Mouse (Mus musculus) midbrain, embryonic 16.5 days (tissue): ENCODE measurements around the gene Cab39. TPM values are rescaled to one million over a fixed set of nuclear protein-coding genes. Genes with fewer than 3 reads are reported as not detected.

Experiments used
- ATAC-seq: fragments of 200-750 bp; cut with Nextera tagmentation; 2 replicates; pipeline ENCODE4 v1.8.0; 2017; ENCODE audit warnings: moderate TSS enrichment
- H3K27ac ChIP-seq: fragments of 300-500 bp; sonication (generic); 2 replicates; pipeline ENCODE4 v1.5.1; 2014; ENCODE audit warnings: mild to moderate bottlenecking, low read length, mixed read lengths
- H3K27me3 ChIP-seq: fragments of 300-500 bp; sonication (generic); 2 replicates; pipeline ENCODE4 v1.6.1; 2014; ENCODE audit warnings: low read depth, low read length, mixed read lengths; ENCODE audit not compliant: control insufficient read depth, insufficient read depth
- H3K36me3 ChIP-seq: fragments of 300-500 bp; sonication (generic); 2 replicates; pipeline ENCODE4 v1.6.1; 2014; ENCODE audit warnings: mild to moderate bottlenecking, low read length, moderate library complexity, mixed read lengths; ENCODE audit not compliant: control insufficient read depth, insufficient read depth
- H3K4me1 ChIP-seq: fragments of 300-500 bp; sonication (generic); 2 replicates; pipeline ENCODE4 v1.6.1; 2014; ENCODE audit warnings: mild to moderate bottlenecking, low read length, mixed read lengths; ENCODE audit not compliant: control insufficient read depth, insufficient read depth
- H3K4me2 ChIP-seq: fragments of 300-500 bp; sonication (generic); 2 replicates; pipeline ENCODE4 v1.6.1; 2014; ENCODE audit warnings: mild to moderate bottlenecking, low read length, mixed read lengths
- H3K4me3 ChIP-seq: fragments of 300-500 bp; sonication (generic); 2 replicates; pipeline ENCODE4 v1.5.1; 2014; ENCODE audit warnings: low read depth, mild to moderate bottlenecking, low read length, moderate library complexity, mixed read lengths
- H3K9ac ChIP-seq: fragments of 300-500 bp; sonication (generic); 2 replicates; pipeline ENCODE4 v1.6.1; 2014; ENCODE audit warnings: low read depth, low read length, mixed read lengths
- H3K9me3 ChIP-seq: fragments of 300-500 bp; sonication (generic); replicated peaks from 2 replicates; pipeline ENCODE4 v1.6.1; 2014; ENCODE audit warnings: mild to moderate bottlenecking, low read length, mixed read lengths; ENCODE audit not compliant: control insufficient read depth, poor library complexity, severe bottlenecking
- WGBS: fragments of 180-500 bp; shearing (Covaris S2); extraction: QIAGEN DNeasy Blood & Tissue Kit; methylation state at CpG from one replicate; pipeline ENCODE4 v1.1.7; 2014; 5-methylcytosine and 5-hydroxymethylcytosine counted together
- polyA plus RNA-seq: library from polyadenylated mRNA; unstranded; fragments of >200 nt; fragmentation: Nextera tagmentation; extraction: Ambion mirVana; gene quantifications from 2 replicates; pipeline ENCODE4 v1.2.1, GENCODE M21; 2015

Cab39 gene
- polyA plus RNA-seq, 1 experiment from 2014 or later: 49.4 TPM

GRCm38 (mm10) chr1:85827166-85827565, 33.9 kb downstream of the Cab39 start:
- Histone ChIP-seq H3K27me3 (no peaks in the 10 kb centered on the region), H3K9me3 (no peaks in the 10 kb centered on the region), H3K4me2 (no peak overlapping the region), H3K36me3 (0 out of 2 replicates have a peak, but pooled peaks cover 2% of the 10 kb centered on the region), H3K27ac (no peak overlapping the region), H3K4me1 (no peaks in the 10 kb centered on the region), H3K9ac (no peak overlapping the region), H3K4me3 (no peak overlapping the region)
- no peak for ATAC-seq
- whole genome bisulfite sequencing: 91% methylated on average over 5 of the region's 5 CpGs

- H3K27ac ChIP-seq: no peak overlapping the region
- no peaks in the 10 kb centered on the region for H3K27me3 ChIP-seq
- H3K36me3 ChIP-seq: 0 out of 2 replicates have a peak, but pooled peaks cover 2% of the 10 kb centered on the region
- no peaks in the 10 kb centered on the region for H3K4me1 ChIP-seq
- no peak overlapping the region for H3K4me2 ChIP-seq
- no peak overlapping the region for H3K4me3 ChIP-seq
- 94% methylated on average over 1 of the region's 1 CpGs for WGBS
- no peak overlapping the region for H3K9ac ChIP-seq
- no peak for ATAC-seq
- H3K9me3 ChIP-seq: no peaks in the 10 kb centered on the region
Measured at GRCm38 (mm10) chr1:85829016-85829415, 35.8 kb downstream of the Cab39 start.

GRCm38 (mm10) chr1:85838056-85838455, 44.8 kb downstream of the Cab39 start:
- Histone ChIP-seq H3K4me3 (no peak overlapping the region), H3K4me2 (no peak overlapping the region), H3K9ac (no peak overlapping the region), H3K27ac (no peak overlapping the region), H3K27me3 (no peaks in the 10 kb centered on the region), H3K36me3 (0 out of 2 replicates have a peak, but pooled peaks cover 4% of the 10 kb centered on the region), H3K9me3 (no peaks in the 10 kb centered on the region), H3K4me1 (no peaks in the 10 kb centered on the region)
- WGBS: 79% methylated on average over 4 of the region's 4 CpGs
- ATAC-seq: no peak

GRCm38 (mm10) chr1:85839356-85839755, 46.1 kb downstream of the Cab39 start:
- no peaks in the 10 kb centered on the region for H3K27me3 ChIP-seq
- 0 out of 2 replicates have a peak, but pooled peaks cover 4% of the 10 kb centered on the region for H3K36me3 ChIP-seq
- no peak for ATAC-seq
- H3K27ac ChIP-seq: no peak overlapping the region
- 83% methylated on average over 3 of the region's 3 CpGs for WGBS
- H3K4me3 ChIP-seq: no peak overlapping the region
- H3K4me2 ChIP-seq: no peak overlapping the region
- H3K9ac ChIP-seq: no peak overlapping the region
- no peaks in the 10 kb centered on the region for H3K9me3 ChIP-seq
- H3K4me1 ChIP-seq: no peaks in the 10 kb centered on the region

GRCm38 (mm10) chr1:85839790-85840189, 46.5 kb downstream of the Cab39 start:
- no peak overlapping the region for H3K4me3 ChIP-seq
- no peak overlapping the region for H3K27ac ChIP-seq
- H3K36me3 ChIP-seq: 0 out of 2 replicates have a peak, but pooled peaks cover 4% of the 10 kb centered on the region
- no peak for ATAC-seq
- H3K9me3 ChIP-seq: no peaks in the 10 kb centered on the region
- H3K27me3 ChIP-seq: no peaks in the 10 kb centered on the region
- WGBS: 85% methylated on average over 1 of the region's 1 CpGs
- H3K9ac ChIP-seq: no peak overlapping the region
- no peak overlapping the region for H3K4me2 ChIP-seq
- H3K4me1 ChIP-seq: no peaks in the 10 kb centered on the region

- WGBS: 93% methylated on average over 4 of the region's 4 CpGs
- no peak overlapping the region for H3K9ac ChIP-seq
- H3K4me1 ChIP-seq: no peaks in the 10 kb centered on the region
- 0 out of 2 replicates have a peak, but pooled peaks cover 6% of the 10 kb centered on the region for H3K36me3 ChIP-seq
- H3K4me3 ChIP-seq: no peak overlapping the region
- no peak overlapping the region for H3K4me2 ChIP-seq
- ATAC-seq: no peak
- H3K27ac ChIP-seq: no peak overlapping the region
- no peaks in the 10 kb centered on the region for H3K9me3 ChIP-seq
- H3K27me3 ChIP-seq: no peaks in the 10 kb centered on the region
Measured at GRCm38 (mm10) chr1:85840421-85840820, 47.2 kb downstream of the Cab39 start.

- no peak overlapping the region for H3K9ac ChIP-seq
- no peak for ATAC-seq
- no peak overlapping the region for H3K4me2 ChIP-seq
- no peaks in the 10 kb centered on the region for H3K4me1 ChIP-seq
- H3K4me3 ChIP-seq: no peak overlapping the region
- 0 out of 2 replicates have a peak, but pooled peaks cover 5% of the 10 kb centered on the region for H3K36me3 ChIP-seq
- H3K9me3 ChIP-seq: no peaks in the 10 kb centered on the region
- H3K27me3 ChIP-seq: no peaks in the 10 kb centered on the region
- no peak overlapping the region for H3K27ac ChIP-seq
Measured at GRCm38 (mm10) chr1:85842251-85842650, 49.0 kb downstream of the Cab39 start.

- Histone ChIP-seq H3K36me3 (peaks cover 9% of the 10 kb centered on the region; the same call in 1 of the 2 replicates), H3K27ac (no peak overlapping the region), H3K4me1 (no peaks in the 10 kb centered on the region), H3K27me3 (no peaks in the 10 kb centered on the region), H3K9me3 (no peaks in the 10 kb centered on the region), H3K4me3 (no peak overlapping the region), H3K4me2 (no peak overlapping the region), H3K9ac (no peak overlapping the region)
- WGBS: 93% methylated on average over 4 of the region's 4 CpGs
- ATAC-seq: no peak
Measured at GRCm38 (mm10) chr1:85843291-85843863, 50.1 kb downstream of the Cab39 start.

- no peak overlapping the region for H3K9ac ChIP-seq
- ATAC-seq: no peak
- no peaks in the 10 kb centered on the region for H3K9me3 ChIP-seq
- peaks cover 19% of the 10 kb centered on the region for H3K36me3 ChIP-seq
- H3K27ac ChIP-seq: no peak overlapping the region
- no peaks in the 10 kb centered on the region for H3K27me3 ChIP-seq
- 90% methylated on average over 6 of the region's 6 CpGs for WGBS
- H3K4me3 ChIP-seq: no peak overlapping the region
- no peaks in the 10 kb centered on the region for H3K4me1 ChIP-seq
- H3K4me2 ChIP-seq: no peak overlapping the region
Measured at GRCm38 (mm10) chr1:85844981-85845380, 51.7 kb downstream of the Cab39 start.
